Mouse (Mus musculus) midbrain, embryonic 16.5 days (tissue): ENCODE measurements around the gene Grb14. TPM values are rescaled to one million over a fixed set of nuclear protein-coding genes. Genes with fewer than 3 reads are reported as not detected.

Experiments
- ATAC-seq: fragments of 200-750 bp; cut with Nextera tagmentation; 2 replicates; pipeline ENCODE4 v1.8.0; 2017; ENCODE audit warnings: moderate TSS enrichment
- H3K27ac ChIP-seq: fragments of 300-500 bp; sonication (generic); 2 replicates; pipeline ENCODE4 v1.5.1; 2014; ENCODE audit warnings: mild to moderate bottlenecking, low read length, mixed read lengths
- H3K27me3 ChIP-seq: fragments of 300-500 bp; sonication (generic); 2 replicates; pipeline ENCODE4 v1.6.1; 2014; ENCODE audit warnings: low read depth, low read length, mixed read lengths; ENCODE audit not compliant: control insufficient read depth, insufficient read depth
- H3K36me3 ChIP-seq: fragments of 300-500 bp; sonication (generic); 2 replicates; pipeline ENCODE4 v1.6.1; 2014; ENCODE audit warnings: mild to moderate bottlenecking, low read length, moderate library complexity, mixed read lengths; ENCODE audit not compliant: control insufficient read depth, insufficient read depth
- H3K4me1 ChIP-seq: fragments of 300-500 bp; sonication (generic); 2 replicates; pipeline ENCODE4 v1.6.1; 2014; ENCODE audit warnings: mild to moderate bottlenecking, low read length, mixed read lengths; ENCODE audit not compliant: control insufficient read depth, insufficient read depth
- H3K4me2 ChIP-seq: fragments of 300-500 bp; sonication (generic); 2 replicates; pipeline ENCODE4 v1.6.1; 2014; ENCODE audit warnings: mild to moderate bottlenecking, low read length, mixed read lengths
- H3K4me3 ChIP-seq: fragments of 300-500 bp; sonication (generic); 2 replicates; pipeline ENCODE4 v1.5.1; 2014; ENCODE audit warnings: low read depth, mild to moderate bottlenecking, low read length, moderate library complexity, mixed read lengths
- H3K9ac ChIP-seq: fragments of 300-500 bp; sonication (generic); 2 replicates; pipeline ENCODE4 v1.6.1; 2014; ENCODE audit warnings: low read depth, low read length, mixed read lengths
- H3K9me3 ChIP-seq: fragments of 300-500 bp; sonication (generic); replicated peaks from 2 replicates; pipeline ENCODE4 v1.6.1; 2014; ENCODE audit warnings: mild to moderate bottlenecking, low read length, mixed read lengths; ENCODE audit not compliant: control insufficient read depth, poor library complexity, severe bottlenecking
- WGBS: fragments of 180-500 bp; shearing (Covaris S2); extraction: QIAGEN DNeasy Blood & Tissue Kit; methylation state at CpG from one replicate; pipeline ENCODE4 v1.1.7; 2014; 5-methylcytosine and 5-hydroxymethylcytosine counted together
- polyA plus RNA-seq: library from polyadenylated mRNA; unstranded; fragments of >200 nt; fragmentation: Nextera tagmentation; extraction: Ambion mirVana; gene quantifications from 2 replicates; pipeline ENCODE4 v1.2.1, GENCODE M21; 2015

The Grb14 gene
- polyA plus RNA-seq, result 35.8 and 37.3 TPM in 2 replicates

DNA sequence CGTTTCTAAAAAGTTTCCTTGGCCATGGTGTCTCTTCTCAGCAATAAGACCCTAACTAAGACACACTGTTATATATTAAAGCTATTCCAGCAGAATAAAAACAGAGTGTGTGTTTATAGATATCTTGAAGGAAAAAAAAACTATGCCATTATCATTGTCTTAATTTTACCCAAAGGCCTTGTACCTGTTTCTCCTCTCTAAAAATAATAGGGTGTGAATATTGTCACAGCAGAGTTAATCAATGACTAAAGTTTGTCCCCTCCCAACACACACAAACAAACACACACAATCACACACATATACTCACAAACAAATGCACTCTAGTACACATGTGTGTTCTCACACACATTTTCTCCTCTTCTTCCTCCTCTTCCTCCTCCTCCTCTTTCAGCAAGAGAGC, at the start of gene Grb14:
TSS of gene Grb14 (minus strand) at position 101 of the 400 bp plus-strand sequence.
- Histone ChIP-seq H3K27ac (no peak within 1 kb of the TSS), H3K27me3 (no peaks in the 10 kb centered on the region), H3K36me3 (no peaks in the 10 kb centered on the region), H3K4me2 (no peak within 1 kb of the TSS), H3K9me3 (no peaks in the 10 kb centered on the region), H3K4me3 (no peak within 1 kb of the TSS), H3K4me1 (peaks cover 3% of the 10 kb centered on the region), H3K9ac (no peak within 1 kb of the TSS)
- WGBS, result 93% methylated on average over 1 of the region's 1 CpGs
- ATAC-seq, result no peak

DNA sequence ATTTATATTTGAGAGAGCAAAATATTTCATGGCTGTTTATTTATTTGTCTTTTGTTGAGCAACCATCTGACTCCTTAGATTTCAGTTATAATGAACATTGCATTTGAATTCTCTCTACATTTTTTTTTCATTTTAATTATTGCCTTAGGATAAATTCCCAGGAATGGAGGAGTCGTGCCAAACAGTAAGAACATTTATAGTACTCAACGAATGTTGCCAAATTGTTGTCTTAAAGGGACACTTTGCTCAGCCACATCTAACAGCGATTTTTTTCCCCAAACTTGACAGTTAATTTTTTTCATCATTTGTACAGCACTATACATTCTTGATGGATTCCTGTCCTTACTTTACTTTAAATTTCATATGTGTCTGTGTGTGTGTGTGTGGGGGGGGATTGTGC, 47.4 kb upstream of the Grb14 start:
- Histone ChIP-seq H3K4me1 (no peaks in the 10 kb centered on the region), H3K4me2 (no peak overlapping the region), H3K9ac (no peak overlapping the region), H3K27ac (no peak overlapping the region), H3K9me3 (no peaks in the 10 kb centered on the region), H3K27me3 (no peaks in the 10 kb centered on the region), H3K4me3 (no peak overlapping the region), H3K36me3 (no peaks in the 10 kb centered on the region)
- WGBS, result 76% methylated on average over 3 of the region's 3 CpGs
- no peak for ATAC-seq

DNA sequence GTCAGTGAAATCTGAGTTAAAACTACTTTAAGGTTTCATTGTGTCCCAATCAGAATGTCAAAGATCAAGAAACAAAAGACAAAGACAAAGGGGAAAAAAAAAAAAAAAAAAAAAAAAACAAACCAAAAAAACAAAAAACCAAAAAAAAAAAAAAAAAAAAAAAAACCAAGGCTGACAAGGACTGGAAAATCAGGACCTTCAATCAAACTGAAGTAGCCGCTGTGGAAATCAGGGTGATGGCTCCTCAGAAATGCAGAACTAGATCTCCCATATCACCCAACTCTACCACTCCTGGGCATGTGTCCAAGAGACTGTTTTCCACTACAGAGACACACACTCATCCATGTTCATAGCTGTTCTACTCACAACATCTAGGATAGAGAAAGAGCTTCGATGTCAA, 29.0 kb upstream of the Grb14 start:
- H3K9ac ChIP-seq, result no peak overlapping the region
- H3K4me2 ChIP-seq, result no peak overlapping the region
- H3K27ac ChIP-seq, result no peak overlapping the region
- no peak overlapping the region for H3K4me3 ChIP-seq
- WGBS, result 93% methylated on average over 2 of the region's 2 CpGs
- no peaks in the 10 kb centered on the region for H3K36me3 ChIP-seq
- H3K27me3 ChIP-seq, result no peaks in the 10 kb centered on the region
- no peak for ATAC-seq
- no peaks in the 10 kb centered on the region for H3K4me1 ChIP-seq
- no peaks in the 10 kb centered on the region for H3K9me3 ChIP-seq

DNA sequence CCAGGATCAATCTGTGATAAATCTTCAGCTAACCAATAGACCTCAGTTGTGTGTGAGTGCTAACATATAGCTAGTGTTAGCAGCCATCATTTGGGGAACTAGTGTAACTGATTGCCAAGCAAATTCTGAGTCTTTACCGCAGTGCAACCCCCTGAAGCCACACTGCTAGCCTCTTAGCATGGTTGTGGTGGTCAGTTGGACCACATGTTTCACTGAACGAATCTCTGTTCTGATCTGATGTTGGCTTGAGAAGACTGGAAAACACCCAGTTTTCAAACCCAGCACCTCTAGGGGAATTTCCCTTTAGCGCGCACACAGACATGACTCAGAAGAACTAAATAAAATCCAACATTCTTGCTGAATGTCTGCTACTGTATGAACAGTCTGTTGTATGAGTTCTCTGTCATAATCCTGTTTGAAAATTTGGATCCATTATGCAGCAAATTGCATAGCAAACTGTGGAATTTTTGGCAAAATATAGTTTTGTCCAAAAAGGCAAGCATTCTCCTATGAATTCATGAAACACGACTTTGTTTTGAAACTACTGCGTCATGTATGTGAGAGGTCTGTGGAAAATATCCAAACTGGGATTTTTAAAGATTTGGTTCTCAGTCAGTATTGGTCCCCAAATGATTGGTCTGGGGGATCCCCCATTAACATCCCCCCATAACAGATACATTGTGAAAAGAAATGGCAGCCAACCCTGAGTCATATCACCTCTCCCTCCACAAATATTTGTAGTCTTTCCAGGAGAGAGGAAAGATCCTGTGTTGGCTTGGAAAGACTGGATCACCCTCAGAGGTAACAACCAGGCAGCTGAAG, 27.6 kb upstream of the Grb14 start:
- 96% methylated on average over 6 of the region's 6 CpGs for WGBS
- no peak overlapping the region for H3K9ac ChIP-seq
- ATAC-seq, result no peak
- H3K9me3 ChIP-seq, result no peaks in the 10 kb centered on the region
- no peaks in the 10 kb centered on the region for H3K36me3 ChIP-seq
- H3K4me2 ChIP-seq, result no peak overlapping the region
- H3K27ac ChIP-seq, result no peak overlapping the region
- no peak overlapping the region for H3K4me3 ChIP-seq
- no peaks in the 10 kb centered on the region for H3K4me1 ChIP-seq
- no peaks in the 10 kb centered on the region for H3K27me3 ChIP-seq

DNA sequence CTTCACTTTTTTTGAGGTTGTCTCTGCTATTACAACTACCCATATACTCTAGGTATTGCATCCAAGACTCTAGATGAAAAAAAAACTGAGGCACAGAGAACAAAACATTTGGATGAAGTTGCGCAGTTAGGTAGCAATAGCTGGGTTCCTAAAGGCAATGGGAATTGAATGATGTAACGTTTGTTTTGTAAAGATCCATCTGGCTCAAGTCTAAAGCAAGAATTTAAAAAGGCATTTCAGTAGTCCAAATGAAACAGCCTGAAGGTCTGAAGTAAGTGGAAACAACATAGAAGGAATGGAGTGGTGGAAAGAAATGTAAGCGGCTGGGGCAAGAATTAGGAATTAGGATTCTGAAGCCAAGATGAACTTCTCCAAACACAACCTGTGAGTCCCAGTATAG, 26.0 kb upstream of the Grb14 start:
- WGBS, result 92% methylated on average over 3 of the region's 3 CpGs
- no peaks in the 10 kb centered on the region for H3K36me3 ChIP-seq

DNA sequence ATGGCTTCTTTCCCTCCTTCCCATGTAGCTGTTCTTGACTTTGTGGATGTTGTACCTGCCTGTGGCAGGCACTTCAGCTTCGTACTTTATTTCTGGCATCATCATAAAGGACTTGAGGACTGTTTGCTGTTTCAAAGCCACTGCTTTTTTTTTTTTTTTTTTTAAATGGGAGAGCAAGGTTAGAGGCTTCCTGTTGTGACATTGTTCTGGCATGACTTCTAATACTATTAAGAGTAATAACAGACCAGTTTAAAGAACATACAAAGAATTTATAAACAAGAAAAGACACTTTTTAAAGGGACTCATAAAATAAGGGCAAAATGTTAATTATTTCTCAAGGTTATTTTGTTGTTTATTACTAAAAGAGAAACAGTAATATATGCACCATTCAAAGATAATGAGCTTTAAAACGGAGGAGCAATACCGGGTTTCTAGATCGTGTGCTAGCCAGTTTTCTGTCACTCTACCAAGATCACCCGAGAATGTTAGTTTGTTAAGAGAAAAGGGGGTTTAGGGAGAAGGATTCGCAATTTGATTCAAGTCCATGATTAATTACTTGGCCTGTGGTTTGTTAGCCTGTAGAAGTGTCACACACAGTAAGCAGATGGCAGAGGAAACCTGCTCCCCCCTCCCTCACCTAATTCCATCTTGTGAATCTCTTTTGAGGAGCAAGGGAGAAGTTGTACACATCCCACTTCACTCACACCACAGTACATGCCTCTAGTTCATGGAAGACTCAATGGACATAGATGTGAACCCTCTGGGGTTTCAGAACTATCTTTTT, 23.6 kb upstream of the Grb14 start:
- Histone ChIP-seq H3K4me3 (no peak overlapping the region), H3K27me3 (no peaks in the 10 kb centered on the region), H3K27ac (no peak overlapping the region), H3K9me3 (no peaks in the 10 kb centered on the region), H3K4me2 (no peak overlapping the region), H3K9ac (no peak overlapping the region), H3K4me1 (no peaks in the 10 kb centered on the region), H3K36me3 (no peaks in the 10 kb centered on the region)
- ATAC-seq, result no peak
- WGBS, result 56% methylated on average over 6 of the region's 6 CpGs

More for the DNA sequence above, 26.0 kb upstream of the Grb14 start:
- Histone ChIP-seq H3K4me3 (no peak overlapping the region), H3K27ac (no peak overlapping the region), H3K9ac (no peak overlapping the region), H3K9me3 (no peaks in the 10 kb centered on the region), H3K27me3 (no peaks in the 10 kb centered on the region), H3K4me1 (no peaks in the 10 kb centered on the region), H3K4me2 (no peak overlapping the region)
- no peak for ATAC-seq

DNA sequence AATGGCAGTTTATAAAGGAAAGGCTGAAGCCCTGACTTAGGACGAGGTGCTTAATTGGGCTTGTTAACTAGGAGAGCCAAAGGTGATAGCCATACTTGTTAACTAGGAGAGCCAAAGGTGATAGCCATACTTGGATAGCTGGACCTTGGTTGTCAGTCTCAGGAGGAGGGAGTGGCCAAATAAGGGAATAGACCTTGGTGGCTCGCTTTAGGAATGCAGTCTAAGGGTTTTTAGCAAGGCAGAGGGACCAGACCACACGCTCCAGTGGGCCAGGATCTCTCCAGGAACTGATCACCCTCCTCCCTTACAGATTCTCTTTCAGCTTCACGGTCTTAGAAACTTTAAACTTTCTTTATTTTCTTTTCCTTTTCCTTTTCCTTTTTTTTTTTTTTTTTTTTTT, 13.4 kb upstream of the Grb14 start:
- no peak overlapping the region for H3K9ac ChIP-seq
- H3K4me3 ChIP-seq, result no peak overlapping the region
- H3K4me1 ChIP-seq, result no peaks in the 10 kb centered on the region
- 34% methylated on average over 4 of the region's 4 CpGs for WGBS
- H3K36me3 ChIP-seq, result no peaks in the 10 kb centered on the region
- no peak for ATAC-seq
- no peaks in the 10 kb centered on the region for H3K27me3 ChIP-seq
- H3K4me2 ChIP-seq, result no peak overlapping the region
- H3K9me3 ChIP-seq, result no peaks in the 10 kb centered on the region
- no peak overlapping the region for H3K27ac ChIP-seq

DNA sequence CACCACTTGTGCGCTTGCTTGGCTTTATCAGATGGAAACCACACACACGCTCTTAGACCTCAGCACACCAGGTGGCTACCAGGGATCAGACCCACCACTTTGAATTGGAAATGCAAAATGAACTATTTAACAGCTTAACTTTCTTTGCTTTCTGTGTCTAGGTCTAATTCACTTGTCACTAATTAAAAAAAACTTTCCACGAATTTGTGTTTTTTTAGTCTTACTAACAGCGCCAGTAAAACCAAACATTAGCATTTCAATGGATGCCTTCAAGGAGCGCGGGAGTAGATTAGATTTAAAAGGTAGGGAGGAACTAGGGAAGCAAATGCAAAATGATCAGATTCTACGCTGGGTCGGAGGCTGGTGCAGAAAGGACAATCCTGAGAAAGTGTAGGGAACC, 12.8 kb upstream of the Grb14 start:
- Histone ChIP-seq H3K4me2 (no peak overlapping the region), H3K4me3 (no peak overlapping the region), H3K27ac (no peak overlapping the region), H3K4me1 (no peaks in the 10 kb centered on the region), H3K36me3 (no peaks in the 10 kb centered on the region), H3K27me3 (no peaks in the 10 kb centered on the region), H3K9ac (no peak overlapping the region), H3K9me3 (no peaks in the 10 kb centered on the region)
- no peak for ATAC-seq
- 16% methylated on average over 8 of the region's 8 CpGs for WGBS
